Mouse (Mus musculus) myocyte (in vitro differentiated cells): ENCODE measurements around the gene Ddr2.

Experiments
- MAX ChIP-seq: IDR thresholded peaks from one replicate; pipeline ENCODE4 v1.6.1; 2011; ENCODE audit warnings: low read depth, mild to moderate bottlenecking, control low read depth
- POLR2A ChIP-seq: IDR thresholded peaks from one replicate; pipeline ENCODE4 v1.6.1; 2011; ENCODE audit warnings: low read depth, mild to moderate bottlenecking, control low read depth, moderate library complexity; ENCODE audit not compliant: insufficient read length
- POLR2AphosphoS2 ChIP-seq: IDR thresholded peaks from one replicate; pipeline ENCODE4 v1.6.1; 2011; ENCODE audit warnings: low read depth, control low read depth; ENCODE audit not compliant: insufficient read length
- TCF12 ChIP-seq: IDR thresholded peaks from one replicate; pipeline ENCODE4 v1.6.1; 2011; ENCODE audit warnings: mild to moderate bottlenecking, control low read depth; ENCODE audit not compliant: poor library complexity, insufficient read depth, severe bottlenecking

- TF ChIP-seq TCF12: no peak
- TF ChIP-seq POLR2AphosphoS2: no peak
- no peak for TF ChIP-seq POLR2A
- no peak for TF ChIP-seq MAX
Measured at GRCm38 (mm10) chr1:170008432-170009220, 101.9 kb downstream of the Ddr2 start.
